Mouse (Mus musculus) liver, embryonic 11.5 days (tissue): ENCODE data around the gene Tagln2. TPM values are rescaled to one million over a fixed set of nuclear protein-coding genes. Genes with fewer than 3 reads are reported as not detected.

Experiments used
- ATAC-seq: fragments of 200-750 bp; cut with Nextera tagmentation; replicated peaks from 2 replicates; pipeline ENCODE4 v1.8.0; 2017; ENCODE audit warnings: moderate number of reproducible peaks, mild to moderate bottlenecking, moderate TSS enrichment, moderate library complexity; ENCODE audit not compliant: low FRiP score
- DNase-seq: peaks from one replicate; pipeline ENCODE4 v3.0.0-alpha.2; 2017; ENCODE audit warnings: low spot score
- H3K27ac ChIP-seq: fragments of 300-500 bp; sonication (generic); 2 replicates; pipeline ENCODE4 v1.5.1; 2014; ENCODE audit warnings: mild to moderate bottlenecking, low read depth, low read length, control low read depth
- H3K27me3 ChIP-seq: fragments of 300-500 bp; sonication (generic); replicated peaks from 2 replicates; pipeline ENCODE4 v1.6.1; 2014; ENCODE audit warnings: low read length, mixed read lengths; ENCODE audit not compliant: control insufficient read depth, insufficient read depth
- H3K36me3 ChIP-seq: fragments of 300-500 bp; sonication (generic); 2 replicates; pipeline ENCODE4 v1.6.1; 2014; ENCODE audit warnings: mild to moderate bottlenecking, low read length, moderate library complexity, mixed read lengths; ENCODE audit not compliant: control insufficient read depth, insufficient read depth
- H3K4me1 ChIP-seq: fragments of 300-500 bp; sonication (generic); replicated peaks from 2 replicates; pipeline ENCODE4 v1.6.1; 2014; ENCODE audit warnings: low read length, mixed read lengths; ENCODE audit not compliant: control insufficient read depth, insufficient read depth
- H3K4me2 ChIP-seq: fragments of 300-500 bp; sonication (generic); 2 replicates; pipeline ENCODE4 v1.6.1; 2014; ENCODE audit warnings: mild to moderate bottlenecking, control low read depth, moderate library complexity
- H3K4me3 ChIP-seq: fragments of 300-500 bp; sonication (generic); 2 replicates; pipeline ENCODE4 v1.5.1; 2014; ENCODE audit warnings: low read depth, low read length, control low read depth
- H3K9ac ChIP-seq: fragments of 300-500 bp; sonication (generic); 2 replicates; pipeline ENCODE4 v1.6.1; 2014; ENCODE audit warnings: low read depth, low read length, control low read depth
- H3K9me3 ChIP-seq: fragments of 300-500 bp; sonication (generic); 2 replicates; pipeline ENCODE4 v1.6.1; 2016; ENCODE audit warnings: low read length, inconsistent platforms, mixed read lengths; ENCODE audit not compliant: control insufficient read depth
- WGBS: fragments of 180-500 bp; shearing (Covaris S2); extraction: QIAGEN DNeasy Blood & Tissue Kit; methylation state at CpG from one replicate; pipeline ENCODE4 v1.1.7; 2014; 5-methylcytosine and 5-hydroxymethylcytosine counted together
- polyA plus RNA-seq: library from polyadenylated mRNA; unstranded; fragments of >200 nt; fragmentation: Nextera tagmentation; extraction: Ambion mirVana; gene quantifications from 2 replicates; pipeline ENCODE4 v1.2.1, GENCODE M21; 2014

Gene Tagln2
- polyA plus RNA-seq, 1 experiment from 2014 or later, result 257 TPM

- Histone ChIP-seq H3K4me2 (peak overlapping the region; percentile 64), H3K9me3 (no peaks in the 10 kb centered on the region), H3K4me3 (no peak overlapping the region), H3K36me3 (no peaks in the 10 kb centered on the region), H3K27ac (no peak overlapping the region), H3K9ac (no peak overlapping the region), H3K27me3 (peaks cover 6% of the 10 kb centered on the region; the same call in 1 of the 2 replicates), H3K4me1 (0 out of 2 replicates have a peak, but pooled peaks cover 6% of the 10 kb centered on the region)
- WGBS, result 51% methylated on average over 7 of the region's 7 CpGs
- no peak for ATAC-seq
- DNase-seq, result no peak
Observed at GRCm38 (mm10) chr1:172551009-172551408, 51.2 kb downstream of the Tagln2 start.

GRCm38 (mm10) chr1:172552623-172553022 lies 52.8 kb downstream of the Tagln2 start:
- 54% methylated on average over 1 of the region's 1 CpGs for WGBS
- peaks cover 14% of the 10 kb centered on the region for H3K27me3 ChIP-seq
- H3K9ac ChIP-seq, result no peak overlapping the region
- 0 out of 2 replicates have a peak, but pooled peaks cover 6% of the 10 kb centered on the region for H3K4me1 ChIP-seq
- ATAC-seq (no peak), DNase-seq (no peak)
- H3K36me3 ChIP-seq, result no peaks in the 10 kb centered on the region
- H3K4me2 ChIP-seq, result no peak overlapping the region
- H3K4me3 ChIP-seq, result no peak overlapping the region
- H3K27ac ChIP-seq, result no peak overlapping the region
- H3K9me3 ChIP-seq, result no peaks in the 10 kb centered on the region

- Histone ChIP-seq H3K27ac (no peak within 1 kb of the TSS), H3K27me3 (peaks cover 25% of the 10 kb centered on the region), H3K4me3 (no peak within 1 kb of the TSS), H3K9me3 (no peaks in the 10 kb centered on the region), H3K4me1 (no peaks in the 10 kb centered on the region), H3K4me2 (no peak within 1 kb of the TSS), H3K36me3 (no peaks in the 10 kb centered on the region), H3K9ac (no peak within 1 kb of the TSS)
- DNase-seq (no peak), ATAC-seq (no peak; the same call in 1 of the 2 replicates)
- 71% methylated on average over 11 of the region's 11 CpGs for WGBS
Observed at GRCm38 (mm10) chr1:172555638-172556037, 55.8 kb downstream of the Tagln2 start, which contains the start of gene Vsig8. Gene Vsig8, plus strand, starts transcription at chr1:172555938.

Other genes with a start within 250 kb of the Tagln2 start
- gene Atp1a4, start 241.6 kb upstream of the Tagln2 start, polyA plus RNA-seq, result not detected in 2 replicates
- gene Igsf8, start 238.4 kb upstream of the Tagln2 start, polyA plus RNA-seq, result 32.9 and 33.9 TPM in 2 replicates
- 0.16 and 0.22 TPM in 2 replicates for gene Atp1a2, start 202.0 kb upstream of the Tagln2 start, polyA plus RNA-seq
- 0.39 and 0.51 TPM in 2 replicates for gene Kcnj9, start 170.7 kb upstream of the Tagln2 start, polyA plus RNA-seq
- 0.10 TPM in 1 of 2 replicates, not detected in the other for gene Kcnj10, start 158.8 kb upstream of the Tagln2 start, polyA plus RNA-seq
- 7.7 and 7.8 TPM in 2 replicates for gene Pigm, start 123.5 kb upstream of the Tagln2 start, polyA plus RNA-seq
- gene Slamf9, start 24.7 kb upstream of the Tagln2 start, polyA plus RNA-seq, result 0.55 and 1.4 TPM in 2 replicates
- 9.7 and 13.8 TPM in 2 replicates for gene Igsf9, start 18.3 kb upstream of the Tagln2 start, polyA plus RNA-seq
- gene Cfap45, start 20.8 kb downstream of the Tagln2 start, polyA plus RNA-seq, result 0.77 and 1.4 TPM in 2 replicates
- not detected in 2 replicates for gene Vsig8, start 55.9 kb downstream of the Tagln2 start, polyA plus RNA-seq
- not detected in 2 replicates for gene Slamf8, start 90.5 kb downstream of the Tagln2 start, polyA plus RNA-seq
- 0.11 TPM in 1 of 2 replicates, not detected in the other for gene Fcrl6, start 102.5 kb downstream of the Tagln2 start, polyA plus RNA-seq
- gene Dusp23, start 132.9 kb downstream of the Tagln2 start, polyA plus RNA-seq, result 6.2 and 8.2 TPM in 2 replicates
- gene Crp, start 198.0 kb downstream of the Tagln2 start, polyA plus RNA-seq, result 3.5 and 5.8 TPM in 2 replicates